Mouse (Mus musculus) intestine, postnatal 0 days (tissue): ENCODE measurements around the gene Olfr727. TPM values are rescaled to one million over a fixed set of nuclear protein-coding genes. Genes with fewer than 3 reads are reported as not detected.

Experiments used
- ATAC-seq: fragments of 200-750 bp; cut with Nextera tagmentation; 2 replicates; pipeline ENCODE4 v1.8.0; 2017; ENCODE audit warnings: mild to moderate bottlenecking, moderate TSS enrichment, moderate library complexity
- H3K27ac ChIP-seq: fragments of 300-500 bp; sonication (generic); 2 replicates; pipeline ENCODE4 v1.5.1; 2014; ENCODE audit warnings: mild to moderate bottlenecking, low read depth, low read length, moderate library complexity
- H3K27me3 ChIP-seq: fragments of 300-500 bp; sonication (generic); replicated peaks from 2 replicates; pipeline ENCODE4 v1.6.1; 2014; ENCODE audit warnings: low read length, mixed read lengths; ENCODE audit not compliant: control insufficient read depth, insufficient read depth
- H3K36me3 ChIP-seq: fragments of 300-500 bp; sonication (generic); 2 replicates; pipeline ENCODE4 v1.6.1; 2014; ENCODE audit warnings: mild to moderate bottlenecking, moderate library complexity; ENCODE audit not compliant: control insufficient read depth, insufficient read depth
- H3K4me1 ChIP-seq: fragments of 300-500 bp; sonication (generic); replicated peaks from 2 replicates; pipeline ENCODE4 v1.6.1; 2014; ENCODE audit warnings: antibody characterized with exemption, low read length, mixed read lengths; ENCODE audit not compliant: control insufficient read depth, insufficient read depth
- H3K4me2 ChIP-seq: fragments of 300-500 bp; sonication (generic); replicated peaks from 2 replicates; pipeline ENCODE4 v1.6.1; 2014; ENCODE audit warnings: low read depth, mild to moderate bottlenecking, moderate library complexity
- H3K4me3 ChIP-seq: fragments of 300-500 bp; sonication (generic); 2 replicates; pipeline ENCODE4 v1.5.1; 2014; ENCODE audit warnings: low read depth, low read length
- H3K9ac ChIP-seq: fragments of 300-500 bp; sonication (generic); 2 replicates; pipeline ENCODE4 v1.6.1; 2014; ENCODE audit warnings: mild to moderate bottlenecking, low read depth, low read length
- H3K9me3 ChIP-seq: fragments of 300-500 bp; sonication (generic); 2 replicates; pipeline ENCODE4 v1.6.1; 2016; ENCODE audit warnings: mixed run types; ENCODE audit not compliant: control insufficient read depth
- CTCF ChIP-seq: sonication (generic); IDR thresholded peaks from 2 replicates; pipeline ENCODE4 v1.5.1; 2016; ENCODE audit warnings: low read depth, mild to moderate bottlenecking, control low read depth, antibody characterized with exemption, moderate library complexity
- WGBS: fragments of 180-500 bp; shearing (Covaris S2); extraction: QIAGEN DNeasy Blood & Tissue Kit; methylation state at CpG from one replicate; pipeline ENCODE4 v1.1.7; 2014; 5-methylcytosine and 5-hydroxymethylcytosine counted together
- polyA plus RNA-seq: library from polyadenylated mRNA; unstranded; fragments of >200 nt; fragmentation: Nextera tagmentation; extraction: Ambion mirVana; gene quantifications from 2 replicates; pipeline ENCODE4 v1.2.1, GENCODE M21; 2015

The Olfr727 gene
- polyA plus RNA-seq = not detected in 2 replicates

GRCm38 (mm10) chr14:50122886-50123285, at the start of gene Olfr727:
Gene Olfr727, plus strand, starts transcription at chr14:50123186.
- Histone ChIP-seq H3K27ac (no peak within 1 kb of the TSS), H3K36me3 (no peaks in the 10 kb centered on the region), H3K9me3 (no peaks in the 10 kb centered on the region), H3K4me2 (no peak within 1 kb of the TSS), H3K4me3 (no peak within 1 kb of the TSS), H3K9ac (no peak within 1 kb of the TSS), H3K4me1 (no peaks in the 10 kb centered on the region), H3K27me3 (no peaks in the 10 kb centered on the region)
- 90% methylated on average over 1 of the region's 1 CpGs for WGBS
- TF ChIP-seq CTCF = no peak
- ATAC-seq = no peak

GRCm38 (mm10) chr14:50090853-50091252, 32.1 kb upstream of the Olfr727 start, which contains the start of gene Olfr726:
Gene Olfr726, minus strand, starts transcription at chr14:50090953.
- Histone ChIP-seq H3K36me3 (no peaks in the 10 kb centered on the region), H3K9me3 (no peaks in the 10 kb centered on the region), H3K4me1 (no peaks in the 10 kb centered on the region), H3K9ac (no peak within 1 kb of the TSS), H3K27ac (no peak within 1 kb of the TSS), H3K4me3 (no peak within 1 kb of the TSS), H3K27me3 (no peaks in the 10 kb centered on the region), H3K4me2 (no peak within 1 kb of the TSS)
- no peak for TF ChIP-seq CTCF
- 67% methylated on average over 1 of the region's 1 CpGs for WGBS
- ATAC-seq = no peak

- Histone ChIP-seq H3K27ac (no peak within 1 kb of the TSS), H3K4me1 (no peaks in the 10 kb centered on the region), H3K9ac (no peak within 1 kb of the TSS), H3K9me3 (no peaks in the 10 kb centered on the region), H3K27me3 (no peaks in the 10 kb centered on the region), H3K4me3 (no peak within 1 kb of the TSS), H3K4me2 (no peak within 1 kb of the TSS), H3K36me3 (no peaks in the 10 kb centered on the region)
- no peak for TF ChIP-seq CTCF
- no peak for ATAC-seq
- 89% methylated on average over 5 of the region's 5 CpGs for WGBS
Observed at GRCm38 (mm10) chr14:50142580-50142979, 19.6 kb downstream of the Olfr727 start, which contains the start of gene Olfr728. Gene Olfr728, minus strand, starts transcription at chr14:50142680.

GRCm38 (mm10) chr14:50152810-50153209, 29.8 kb downstream of the Olfr727 start, which contains the start of gene Olfr729:
Gene Olfr729, minus strand, starts transcription at chr14:50152910.
- Histone ChIP-seq H3K4me2 (no peak within 1 kb of the TSS), H3K4me1 (no peaks in the 10 kb centered on the region), H3K9me3 (peaks cover 2% of the 10 kb centered on the region; the same call in 1 of the 2 replicates), H3K27me3 (no peaks in the 10 kb centered on the region), H3K4me3 (no peak within 1 kb of the TSS), H3K36me3 (no peaks in the 10 kb centered on the region), H3K9ac (no peak within 1 kb of the TSS), H3K27ac (no peak within 1 kb of the TSS)
- TF ChIP-seq CTCF = no peak
- ATAC-seq = no peak

Other genes with a start within 250 kb of the Olfr727 start
- not detected in 2 replicates for gene Olfr722, start 221.2 kb upstream of the Olfr727 start, polyA plus RNA-seq
- not detected in 2 replicates for gene Olfr723, start 191.4 kb upstream of the Olfr727 start, polyA plus RNA-seq
- not detected in 2 replicates for gene Olfr724, start 159.9 kb upstream of the Olfr727 start, polyA plus RNA-seq
- not detected in 2 replicates for gene Olfr725, start 82.8 kb upstream of the Olfr727 start, polyA plus RNA-seq
- gene Olfr726, start 32.2 kb upstream of the Olfr727 start, polyA plus RNA-seq = not detected in 2 replicates
- not detected in 2 replicates for gene Olfr728, start 19.5 kb downstream of the Olfr727 start, polyA plus RNA-seq
- not detected in 2 replicates for gene Olfr729, start 29.7 kb downstream of the Olfr727 start, polyA plus RNA-seq
- not detected in 2 replicates for gene Olfr730, start 65.0 kb downstream of the Olfr727 start, polyA plus RNA-seq
- gene Olfr731, start 118.7 kb downstream of the Olfr727 start, polyA plus RNA-seq = not detected in 2 replicates
- not detected in 2 replicates for gene Olfr732, start 161.0 kb downstream of the Olfr727 start, polyA plus RNA-seq
- gene Olfr733, start 178.3 kb downstream of the Olfr727 start, polyA plus RNA-seq = not detected in 2 replicates
- gene Olfr734, start 203.6 kb downstream of the Olfr727 start, polyA plus RNA-seq = not detected in 2 replicates
- not detected in 2 replicates for gene Olfr735, start 225.7 kb downstream of the Olfr727 start, polyA plus RNA-seq
- gene Tlr11, start 234.7 kb downstream of the Olfr727 start, polyA plus RNA-seq = 0.07 and 0.08 TPM in 2 replicates